Mouse (Mus musculus) hindbrain, embryonic 10.5 days (tissue): ENCODE measurements at regions not wholly inside any gene's neighbourhood (a gene's known extent, or its start where the extent isn't known, plus 50 kb on each side); places are given as distances from the start of the nearest gene placed in this dataset.

Source experiments
- DNase-seq: peaks from one replicate; pipeline ENCODE4 v3.0.0-alpha.2; 2017; ENCODE audit warnings: low spot score
- H3K27ac ChIP-seq: fragments of 300-500 bp; sonication (generic); 2 replicates; pipeline ENCODE4 v1.5.1; 2016; ENCODE audit warnings: mild to moderate bottlenecking, moderate library complexity
- H3K27me3 ChIP-seq: fragments of 300-500 bp; sonication (generic); 2 replicates; pipeline ENCODE4 v1.6.1; 2016; ENCODE audit warnings: mild to moderate bottlenecking; ENCODE audit not compliant: poor library complexity, insufficient read depth, severe bottlenecking
- H3K36me3 ChIP-seq: fragments of 300-500 bp; sonication (generic); 2 replicates; pipeline ENCODE4 v1.6.1; 2016; ENCODE audit warnings: mild to moderate bottlenecking, moderate library complexity
- H3K4me1 ChIP-seq: fragments of 300-500 bp; sonication (generic); replicated peaks from 2 replicates; pipeline ENCODE4 v1.6.1; 2016; ENCODE audit warnings: mild to moderate bottlenecking
- H3K4me3 ChIP-seq: fragments of 300-500 bp; sonication (generic); 2 replicates; pipeline ENCODE4 v1.5.1; 2016; ENCODE audit warnings: mild to moderate bottlenecking, moderate library complexity
- H3K9me3 ChIP-seq: fragments of 300-500 bp; sonication (generic); 2 replicates; pipeline ENCODE4 v1.6.1; 2016; ENCODE audit warnings: mild to moderate bottlenecking, moderate library complexity
- WGBS: fragments of 180-500 bp; shearing (Covaris S2); methylation state at CpG from one replicate; pipeline ENCODE4 v1.1.7; 2016; 5-methylcytosine and 5-hydroxymethylcytosine counted together

DNA sequence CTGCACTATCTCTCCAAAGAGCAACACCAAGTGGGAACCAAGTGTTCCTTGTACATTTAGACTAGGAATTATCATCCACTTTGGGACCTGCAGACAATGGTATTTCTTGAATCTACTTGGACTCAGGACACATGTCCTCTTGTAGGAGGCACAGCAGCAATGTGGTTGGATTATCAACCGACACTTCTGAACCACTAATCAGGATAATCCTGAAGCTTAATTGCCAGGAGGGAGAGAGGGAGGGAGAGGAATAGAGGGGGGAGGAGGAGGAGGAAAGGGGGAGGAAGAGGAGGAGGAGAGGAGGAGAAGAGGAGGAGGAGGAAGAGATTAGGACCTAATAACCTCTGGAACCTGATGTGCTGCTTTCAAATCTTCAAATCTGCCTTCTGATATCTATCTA lies 167.5 kb downstream of the Trib2 start:
- Histone ChIP-seq H3K4me1 (no peaks in the 10 kb centered on the region), H3K4me3 (no peak overlapping the region), H3K27ac (no peak overlapping the region), H3K27me3 (no peaks in the 10 kb centered on the region), H3K9me3 (no peaks in the 10 kb centered on the region), H3K36me3 (no peaks in the 10 kb centered on the region)
- 78% methylated on average over 1 of the region's 1 CpGs for WGBS
- no peak for DNase-seq

DNA sequence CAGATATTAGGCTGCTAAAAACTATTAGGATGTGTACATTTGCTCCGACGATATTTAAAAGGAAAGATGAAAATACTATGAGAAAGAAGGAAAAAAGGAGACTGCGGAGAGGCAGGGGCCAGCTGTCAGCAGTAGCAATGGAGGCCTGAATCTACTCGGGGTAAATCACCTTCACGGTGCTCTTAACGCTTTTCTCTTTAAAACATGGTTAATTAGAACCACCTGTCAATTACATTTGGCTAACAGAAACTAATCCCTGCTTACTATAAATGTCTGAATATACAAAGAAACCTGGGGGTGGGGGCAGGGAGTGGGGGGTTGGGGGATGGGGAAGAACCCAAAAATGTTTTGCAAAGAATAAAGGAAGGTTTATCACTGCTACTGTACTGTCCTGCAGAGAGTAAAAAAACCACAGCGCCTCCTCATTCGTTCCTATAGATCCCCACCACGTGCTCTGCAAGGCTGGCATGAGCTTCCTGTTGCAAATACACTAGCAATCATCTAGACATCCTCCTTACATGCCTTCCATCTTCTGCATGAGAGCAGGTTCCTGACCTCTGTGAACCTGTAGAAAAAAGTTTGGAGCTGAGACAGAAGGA lies 172.5 kb downstream of the Trib2 start:
- H3K9me3 ChIP-seq, result no peaks in the 10 kb centered on the region
- H3K27ac ChIP-seq, result no peak overlapping the region
- H3K4me3 ChIP-seq, result no peak overlapping the region
- no peaks in the 10 kb centered on the region for H3K36me3 ChIP-seq
- no peaks in the 10 kb centered on the region for H3K27me3 ChIP-seq
- 0 out of 2 replicates have a peak, but pooled peaks cover 3% of the 10 kb centered on the region for H3K4me1 ChIP-seq
- 63% methylated on average over 9 of the region's 9 CpGs for WGBS
- no peak for DNase-seq

DNA sequence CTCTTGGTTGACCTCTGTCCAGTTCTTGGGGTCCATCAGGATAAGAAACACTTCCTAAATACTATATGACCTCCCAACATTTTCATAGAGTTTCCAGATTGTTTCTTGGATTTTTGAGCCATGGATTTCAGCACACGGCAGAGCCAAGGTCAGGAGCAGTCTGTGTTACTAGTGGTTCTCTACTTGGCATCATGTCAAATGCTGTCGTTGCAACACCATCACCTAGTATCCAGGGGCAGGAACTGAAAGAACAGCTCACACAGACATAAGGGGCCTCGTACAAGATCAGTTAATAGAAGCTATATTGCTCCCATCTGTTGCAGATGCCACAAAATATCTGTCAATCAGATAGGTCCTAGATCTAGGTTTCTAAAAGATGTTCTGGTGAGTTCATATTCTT lies 173.1 kb downstream of the Trib2 start:
- Histone ChIP-seq H3K4me3 (no peak overlapping the region), H3K9me3 (no peaks in the 10 kb centered on the region), H3K27ac (no peak overlapping the region), H3K27me3 (no peaks in the 10 kb centered on the region), H3K36me3 (no peaks in the 10 kb centered on the region), H3K4me1 (0 out of 2 replicates have a peak, but pooled peaks cover 6% of the 10 kb centered on the region)
- no peak for DNase-seq
- 70% methylated on average over 3 of the region's 3 CpGs for WGBS

DNA sequence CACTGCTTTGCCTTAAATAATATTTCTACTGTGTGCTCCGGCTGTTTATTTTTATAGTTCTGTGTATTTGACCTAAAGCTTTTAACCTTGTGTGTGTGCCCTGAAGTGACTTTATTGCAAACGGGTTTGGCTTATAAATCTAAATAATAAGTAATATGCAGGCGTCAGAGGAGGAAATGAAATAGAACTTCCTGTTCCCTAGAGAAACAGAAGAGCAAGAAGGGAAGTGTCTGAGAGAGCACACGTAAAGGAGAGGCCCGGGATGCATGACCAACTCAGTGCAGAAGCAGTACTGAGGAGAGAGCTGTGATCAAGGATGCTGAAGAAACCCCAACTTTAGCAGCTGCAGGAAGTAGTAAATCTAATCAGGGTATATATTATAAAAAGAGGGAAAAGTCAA lies 176.4 kb downstream of the Trib2 start:
- Histone ChIP-seq H3K27me3 (no peaks in the 10 kb centered on the region), H3K9me3 (no peaks in the 10 kb centered on the region), H3K4me3 (no peak overlapping the region), H3K27ac (no peak overlapping the region), H3K4me1 (0 out of 2 replicates have a peak, but pooled peaks cover 6% of the 10 kb centered on the region), H3K36me3 (no peaks in the 10 kb centered on the region)
- DNase-seq, result no peak
- WGBS, result 78% methylated on average over 5 of the region's 5 CpGs

DNA sequence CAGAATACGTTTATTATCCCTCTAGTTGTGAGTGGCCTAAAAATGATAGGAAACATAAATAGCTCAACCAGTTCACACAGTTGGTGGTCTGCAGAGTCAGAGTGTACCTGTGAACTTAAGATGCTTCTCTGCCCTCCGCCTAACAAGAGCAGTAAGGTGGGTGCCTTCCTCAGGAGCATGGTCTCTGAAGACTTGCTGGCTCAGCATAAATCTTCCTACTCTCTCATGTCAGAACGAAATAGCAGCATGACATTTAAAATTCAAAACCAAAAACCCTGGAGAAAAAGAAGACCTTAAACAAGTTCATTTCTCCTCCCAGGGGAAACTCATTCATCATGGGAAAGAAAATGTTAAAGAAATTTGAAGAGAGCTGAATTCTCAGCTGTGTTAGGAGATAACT lies 186.8 kb downstream of the Trib2 start:
- WGBS, result 79% methylated on average over 3 of the region's 3 CpGs
- no peak overlapping the region for H3K27ac ChIP-seq
- no peaks in the 10 kb centered on the region for H3K9me3 ChIP-seq
- no peaks in the 10 kb centered on the region for H3K4me1 ChIP-seq
- no peak for DNase-seq
- H3K27me3 ChIP-seq, result no peaks in the 10 kb centered on the region
- H3K4me3 ChIP-seq, result no peak overlapping the region
- no peaks in the 10 kb centered on the region for H3K36me3 ChIP-seq

DNA sequence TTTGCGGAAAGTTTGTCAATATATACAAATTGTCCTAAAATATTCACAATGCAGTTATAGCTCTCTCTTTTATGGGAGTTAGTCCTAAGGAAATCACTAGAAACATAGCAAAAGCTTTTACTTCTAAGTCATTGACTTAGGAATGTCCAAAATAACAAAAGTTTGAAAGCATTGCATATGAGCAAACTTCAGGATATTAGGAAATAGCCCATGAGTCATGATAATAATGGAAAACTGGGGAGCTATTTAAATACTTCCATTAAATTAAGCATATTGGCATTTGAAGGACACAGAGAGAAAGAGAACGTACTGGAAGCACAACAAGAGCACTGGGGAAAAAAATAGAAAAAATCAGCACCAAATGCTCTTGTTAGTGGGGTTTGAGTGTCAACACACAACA lies 197.2 kb downstream of the Trib2 start:
- Histone ChIP-seq H3K36me3 (no peaks in the 10 kb centered on the region), H3K27ac (no peak overlapping the region), H3K4me1 (no peaks in the 10 kb centered on the region), H3K4me3 (no peak overlapping the region), H3K27me3 (no peaks in the 10 kb centered on the region), H3K9me3 (no peaks in the 10 kb centered on the region)
- no peak for DNase-seq
- 94% methylated on average over 2 of the region's 2 CpGs for WGBS

DNA sequence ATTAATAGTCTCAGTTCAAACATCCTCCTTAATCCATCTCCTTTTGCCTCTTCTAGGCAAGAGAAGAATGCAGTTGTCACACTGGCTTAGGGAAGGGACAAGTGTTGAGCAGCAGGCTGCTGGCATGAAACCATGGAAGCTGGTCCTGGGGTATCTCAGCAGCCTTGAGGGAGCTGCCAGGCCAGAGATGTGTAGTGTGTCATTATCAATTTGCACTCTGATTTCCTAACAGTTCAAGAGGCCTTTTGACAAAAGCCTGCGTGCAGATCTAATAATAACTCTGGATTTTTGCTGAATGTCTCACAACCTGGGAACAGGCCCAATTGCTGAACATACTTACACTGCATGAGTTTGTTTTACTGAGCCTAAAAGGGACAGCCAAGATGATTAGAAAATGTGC lies 199.4 kb downstream of the Trib2 start:
- WGBS, result 85% methylated on average over 1 of the region's 1 CpGs
- DNase-seq, result no peak
- H3K36me3 ChIP-seq, result no peaks in the 10 kb centered on the region
- no peaks in the 10 kb centered on the region for H3K9me3 ChIP-seq
- no peak overlapping the region for H3K27ac ChIP-seq
- no peaks in the 10 kb centered on the region for H3K27me3 ChIP-seq
- no peak overlapping the region for H3K4me3 ChIP-seq
- no peaks in the 10 kb centered on the region for H3K4me1 ChIP-seq

DNA sequence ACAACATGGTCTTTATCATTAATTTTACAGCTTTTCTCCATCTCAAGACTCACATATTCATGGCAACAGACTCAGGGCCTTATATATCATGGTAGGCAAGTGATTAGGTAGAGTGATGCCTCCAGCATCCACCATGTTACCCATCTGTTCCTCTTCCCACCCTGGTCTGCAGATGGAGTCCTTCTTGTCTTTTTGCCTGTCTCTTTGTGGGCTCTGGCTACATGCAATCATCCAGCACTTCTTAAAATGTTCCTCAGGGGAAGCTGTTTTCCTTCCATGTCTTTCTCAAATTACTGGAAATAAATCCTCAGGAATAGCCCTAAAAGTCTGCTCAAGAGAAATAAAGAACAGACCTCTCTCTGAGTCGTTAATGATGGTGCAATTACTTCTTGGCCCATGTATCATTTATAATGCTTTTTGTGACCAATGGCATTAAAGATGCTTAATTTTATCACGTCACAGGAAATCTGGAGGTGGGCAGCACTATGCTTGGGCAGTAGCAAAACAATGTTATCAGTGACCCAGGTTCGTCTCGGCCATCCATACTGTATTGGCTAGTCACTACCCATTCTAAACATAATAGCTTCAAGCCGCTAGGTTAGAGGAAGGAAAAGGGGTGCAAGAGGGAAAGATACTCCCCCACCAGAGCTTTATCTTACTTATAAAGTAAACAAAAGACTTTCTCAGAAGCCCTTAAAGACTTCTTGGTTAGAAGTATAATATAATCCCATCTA lies 204.7 kb downstream of the Trib2 start:
- Histone ChIP-seq H3K4me1 (no peaks in the 10 kb centered on the region), H3K4me3 (no peak overlapping the region), H3K27ac (no peak overlapping the region), H3K27me3 (no peaks in the 10 kb centered on the region), H3K36me3 (no peaks in the 10 kb centered on the region), H3K9me3 (no peaks in the 10 kb centered on the region)
- no peak for DNase-seq
- WGBS, result 88% methylated on average over 5 of the region's 5 CpGs

DNA sequence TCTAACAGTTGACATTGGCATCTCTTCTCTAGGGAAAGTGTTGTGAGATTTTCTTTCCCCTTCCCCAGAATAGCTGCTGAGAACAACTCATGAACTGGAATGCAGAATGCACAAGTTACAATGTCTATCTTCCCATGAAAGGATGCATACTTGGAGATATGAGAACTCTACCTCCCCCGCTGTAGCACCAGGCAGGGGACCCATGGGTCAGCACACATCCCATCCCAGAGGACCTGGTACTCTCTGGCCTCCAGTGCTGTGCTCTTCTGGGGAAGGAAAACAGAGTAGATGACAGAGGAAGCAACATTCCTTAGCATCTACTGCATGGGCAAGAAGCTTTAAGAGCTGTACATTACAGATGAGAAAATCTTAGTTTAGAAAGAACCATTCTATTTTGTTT lies 209.6 kb downstream of the Trib2 start:
- Histone ChIP-seq H3K9me3 (no peaks in the 10 kb centered on the region), H3K36me3 (no peaks in the 10 kb centered on the region), H3K27me3 (no peaks in the 10 kb centered on the region), H3K4me3 (no peak overlapping the region), H3K27ac (no peak overlapping the region), H3K4me1 (peaks cover 20% of the 10 kb centered on the region)
- no peak for DNase-seq
- 81% methylated on average over 1 of the region's 1 CpGs for WGBS

DNA sequence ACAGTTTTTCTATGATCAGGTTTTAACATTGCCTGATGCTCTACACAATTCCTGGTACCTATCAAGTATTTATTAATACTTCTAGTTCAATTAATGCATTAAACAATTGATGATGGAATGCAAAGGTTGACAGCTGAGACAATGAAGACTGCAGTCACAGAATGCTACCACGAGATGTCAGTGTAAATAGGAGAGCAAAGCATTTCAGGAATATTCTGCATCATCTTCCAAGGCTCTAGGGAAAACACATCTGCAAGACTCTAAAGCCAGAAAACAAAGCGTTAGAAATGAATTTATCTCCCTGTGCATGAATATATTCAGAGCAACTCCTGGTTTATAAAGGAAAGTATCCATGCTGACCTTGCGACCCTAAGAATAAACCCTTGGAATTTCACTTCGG lies 210.6 kb downstream of the Trib2 start:
- 71% methylated on average over 4 of the region's 4 CpGs for WGBS

DNA sequence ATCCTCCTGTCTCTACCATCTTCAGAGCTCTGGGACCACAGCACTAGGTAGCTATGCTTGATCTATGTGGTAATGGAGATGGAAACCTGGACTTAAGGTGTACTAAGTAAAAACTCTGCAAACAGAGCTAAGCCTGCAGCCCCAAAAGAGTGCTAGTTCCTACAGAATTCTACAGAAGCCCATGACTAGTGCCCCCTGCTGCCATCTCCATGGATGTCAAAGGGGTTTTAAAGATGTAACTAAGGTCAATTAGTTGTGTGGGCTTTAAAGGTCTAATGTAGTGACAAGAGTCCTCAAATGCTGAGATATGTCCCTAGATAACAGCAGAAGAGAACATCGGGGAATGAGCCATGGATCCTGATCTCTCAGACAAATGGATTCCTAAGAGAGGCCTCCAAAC lies 212.1 kb downstream of the Trib2 start:
- Histone ChIP-seq H3K4me3 (no peak overlapping the region), H3K27me3 (no peaks in the 10 kb centered on the region), H3K4me1 (peaks cover 20% of the 10 kb centered on the region), H3K27ac (no peak overlapping the region), H3K9me3 (no peaks in the 10 kb centered on the region), H3K36me3 (no peaks in the 10 kb centered on the region)
- no peak for DNase-seq
- 88% methylated on average over 1 of the region's 1 CpGs for WGBS

More for the DNA sequence above, 210.6 kb downstream of the Trib2 start:
- H3K4me1 ChIP-seq, result peaks cover 20% of the 10 kb centered on the region
- H3K36me3 ChIP-seq, result no peaks in the 10 kb centered on the region
- H3K27me3 ChIP-seq, result no peaks in the 10 kb centered on the region
- no peaks in the 10 kb centered on the region for H3K9me3 ChIP-seq
- no peak overlapping the region for H3K27ac ChIP-seq
- DNase-seq, result no peak
- H3K4me3 ChIP-seq, result no peak overlapping the region

DNA sequence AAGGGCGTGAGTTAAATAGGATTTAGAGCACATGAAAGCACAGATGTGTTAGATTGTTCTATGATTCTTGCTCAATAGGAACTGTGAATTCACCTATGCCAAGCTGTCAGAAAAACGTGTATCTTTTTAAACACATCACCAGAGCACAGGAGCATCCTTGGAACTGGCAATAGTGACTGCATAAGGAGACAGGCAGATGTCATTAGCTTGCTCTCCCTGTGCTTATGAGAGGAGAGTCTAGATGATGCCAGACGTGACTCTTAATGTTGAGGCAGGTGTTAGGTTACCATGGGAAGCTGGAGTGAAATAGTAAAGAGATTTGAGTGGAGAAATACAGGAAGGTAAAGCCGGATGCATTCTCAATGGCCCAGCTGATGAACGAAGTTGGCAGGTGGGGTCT lies 212.8 kb downstream of the Trib2 start:
- H3K27ac ChIP-seq, result peak overlapping the region; percentile 45; the same call in 1 of the 2 replicates
- DNase-seq, result no peak

DNA sequence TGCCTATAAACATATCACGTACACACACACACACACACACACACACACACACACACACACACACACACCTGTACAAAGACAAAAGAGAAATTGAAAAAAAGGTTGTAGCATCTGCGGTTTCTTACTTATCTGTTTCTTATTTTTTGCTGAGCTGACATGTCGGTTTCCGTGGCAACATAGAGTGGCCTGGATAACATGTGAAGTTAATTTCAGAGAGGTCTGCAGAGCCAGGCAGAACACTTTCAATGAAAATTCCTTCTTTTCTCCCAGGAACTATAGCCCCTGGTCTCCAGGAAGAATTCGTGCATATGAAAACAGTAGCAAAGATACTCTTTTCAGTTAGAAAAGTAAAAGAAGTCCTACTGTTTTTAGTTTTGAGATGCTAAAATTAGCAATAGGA lies 213.4 kb downstream of the Trib2 start:
- 60% methylated on average over 5 of the region's 5 CpGs for WGBS
- peak; percentile 26 for DNase-seq
- no peak overlapping the region for H3K4me3 ChIP-seq
- H3K4me1 ChIP-seq, result peaks cover 20% of the 10 kb centered on the region
- H3K36me3 ChIP-seq, result no peaks in the 10 kb centered on the region
- H3K9me3 ChIP-seq, result no peaks in the 10 kb centered on the region
- no peaks in the 10 kb centered on the region for H3K27me3 ChIP-seq
- no peak overlapping the region for H3K27ac ChIP-seq

More for the DNA sequence above, 212.8 kb downstream of the Trib2 start:
- 68% methylated on average over 5 of the region's 5 CpGs for WGBS
- Histone ChIP-seq H3K4me3 (no peak overlapping the region), H3K9me3 (no peaks in the 10 kb centered on the region), H3K4me1 (peaks cover 20% of the 10 kb centered on the region), H3K27me3 (no peaks in the 10 kb centered on the region), H3K36me3 (no peaks in the 10 kb centered on the region)
